Mouse (Mus musculus): ENCODE results near the gene Usp25.

DNA sequence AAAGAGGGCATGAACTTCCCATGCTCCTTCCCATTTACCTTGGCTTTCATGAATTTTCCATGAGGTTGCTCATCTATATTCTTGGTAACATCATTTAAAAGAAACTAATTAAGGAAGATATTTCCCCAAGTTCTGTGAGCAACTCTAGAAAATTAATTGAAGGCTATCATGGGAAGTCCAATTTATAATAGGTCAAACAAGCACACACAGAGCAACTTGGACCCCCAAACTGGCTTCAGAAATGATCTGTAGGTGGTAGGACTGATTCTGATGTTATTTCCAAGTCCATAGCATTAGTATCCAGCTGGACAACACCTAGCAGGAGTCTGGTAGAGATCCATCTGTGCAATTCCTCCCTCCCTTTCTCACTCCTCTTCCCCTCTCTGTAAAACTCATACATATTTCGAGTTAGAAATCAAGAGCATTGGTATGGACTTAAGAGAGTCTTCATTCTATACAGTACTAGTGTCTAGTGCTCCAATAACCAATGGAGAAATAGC, 139.8 kb downstream of the Usp25 start:
- no peak for TF ChIP-seq POLR2A (IDR thresholded peaks at IDR 0.05; ENCODE audit: control insufficient read depth, low read depth, low read length)
- no peak for TF ChIP-seq CTCF (IDR thresholded peaks at IDR 0.05; ENCODE audit: control insufficient read depth, insufficient read depth, insufficient replicate concordance, low read depth, low read length)
